Mouse (Mus musculus) embryonic facial prominence, embryonic 10.5 days (tissue): ENCODE data around the gene Ppfibp2. TPM values are rescaled to one million over a fixed set of nuclear protein-coding genes. Genes with fewer than 3 reads are reported as not detected.

Source experiments
- DNase-seq: peaks from one replicate; pipeline ENCODE4 v3.0.0-alpha.2; 2017; ENCODE audit warnings: low spot score
- H3K27ac ChIP-seq: fragments of 300-500 bp; sonication (generic); replicated peaks from 2 replicates; pipeline ENCODE4 v1.5.1; 2016; ENCODE audit warnings: mild to moderate bottlenecking
- H3K27me3 ChIP-seq: fragments of 300-500 bp; sonication (generic); replicated peaks from 2 replicates; pipeline ENCODE4 v1.6.1; 2016; ENCODE audit warnings: low read depth, mild to moderate bottlenecking; ENCODE audit not compliant: poor library complexity, severe bottlenecking
- H3K36me3 ChIP-seq: fragments of 300-500 bp; sonication (generic); replicated peaks from 2 replicates; pipeline ENCODE4 v1.6.1; 2016; ENCODE audit warnings: mild to moderate bottlenecking, moderate library complexity
- H3K4me1 ChIP-seq: fragments of 300-500 bp; sonication (generic); 2 replicates; pipeline ENCODE4 v1.6.1; 2016
- H3K4me3 ChIP-seq: fragments of 300-500 bp; sonication (generic); 2 replicates; pipeline ENCODE4 v1.5.1; 2016; ENCODE audit warnings: mild to moderate bottlenecking, moderate library complexity
- H3K9me3 ChIP-seq: fragments of 300-500 bp; sonication (generic); 2 replicates; pipeline ENCODE4 v1.6.1; 2016; ENCODE audit warnings: mild to moderate bottlenecking
- WGBS: fragments of 180-500 bp; shearing (Covaris S2); methylation state at CpG from one replicate; pipeline ENCODE4 v1.1.7; 2016; 5-methylcytosine and 5-hydroxymethylcytosine counted together
- polyA plus RNA-seq: library from polyadenylated mRNA; unstranded; fragments of >200 nt; fragmentation: Nextera tagmentation; extraction: Ambion mirVana; gene quantifications from 2 replicates; pipeline ENCODE4 v1.2.1, GENCODE M21; 2016

Gene Ppfibp2
- polyA plus RNA-seq, result 21.5 and 24.0 TPM in 2 replicates

DNA sequence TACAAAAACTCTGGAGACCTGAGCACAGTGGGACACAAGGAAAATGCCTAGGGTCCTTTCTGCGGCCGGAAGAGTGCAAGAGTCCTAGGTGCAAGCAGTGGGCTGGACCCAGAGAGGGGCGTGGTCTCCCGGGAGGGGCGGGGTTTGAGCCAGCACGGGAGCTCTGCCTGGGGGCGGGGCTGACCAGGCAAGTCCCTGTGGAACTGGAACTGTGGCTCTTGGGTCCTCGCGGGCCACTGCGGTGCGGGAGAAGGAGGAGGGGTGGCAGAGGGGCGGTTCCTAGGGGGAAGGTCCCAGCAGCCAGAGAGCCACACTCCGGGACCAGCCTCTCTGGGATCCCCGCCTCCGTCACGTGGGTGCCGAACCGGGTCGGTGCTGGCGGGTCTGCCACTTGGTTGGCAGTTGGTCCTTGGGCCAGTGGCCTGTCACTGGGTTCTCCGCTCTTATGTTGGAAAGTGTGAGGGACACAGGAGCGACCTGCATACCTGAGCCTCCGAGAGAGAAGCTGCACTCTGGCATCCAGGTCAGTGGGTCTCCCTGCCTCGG is at the start of gene Ppfibp2:
Ppfibp2 (plus strand) TSS at position 351 of the 546 bp plus-strand sequence.
- WGBS, result under 1% methylated on average over 24 of the region's 24 CpGs
- H3K9me3 ChIP-seq, result no peaks in the 10 kb centered on the region
- H3K27ac ChIP-seq, result peak within 1 kb of the TSS; percentile 73
- peaks cover 8% of the 10 kb centered on the region; the same call in 1 of the 2 replicates for H3K27me3 ChIP-seq
- DNase-seq, result peak; percentile 92
- peak within 1 kb of the TSS; percentile 63 for H3K4me3 ChIP-seq
- H3K36me3 ChIP-seq, result peaks cover 12% of the 10 kb centered on the region
- peaks cover 29% of the 10 kb centered on the region for H3K4me1 ChIP-seq

DNA sequence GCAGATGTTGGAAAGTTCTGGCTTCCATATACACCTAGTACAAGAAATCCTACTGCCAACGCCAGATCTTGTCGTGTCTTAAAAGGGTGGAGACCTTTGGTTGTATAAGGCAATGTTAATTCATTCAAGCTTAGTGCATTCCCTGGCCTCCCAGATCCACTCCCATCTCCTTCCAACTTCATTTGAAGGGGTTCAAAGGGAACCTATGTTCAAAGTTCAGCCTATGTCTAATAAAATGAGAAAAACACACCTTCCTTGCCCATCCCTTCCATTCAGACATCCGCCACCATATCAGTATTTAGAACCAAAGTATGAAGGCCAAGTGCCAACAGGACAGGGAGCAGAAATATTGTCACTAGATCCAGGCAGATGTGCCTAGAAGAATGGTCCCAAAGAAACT is 47.1 kb upstream of the Ppfibp2 start:
- Histone ChIP-seq H3K36me3 (no peaks in the 10 kb centered on the region), H3K27me3 (no peaks in the 10 kb centered on the region), H3K9me3 (no peaks in the 10 kb centered on the region), H3K27ac (no peak overlapping the region), H3K4me1 (no peaks in the 10 kb centered on the region), H3K4me3 (no peak overlapping the region)
- DNase-seq, result no peak
- WGBS, result 94% methylated on average over 3 of the region's 3 CpGs

- H3K36me3 ChIP-seq, result no peaks in the 10 kb centered on the region
- H3K27ac ChIP-seq, result no peak overlapping the region
- WGBS, result 77% methylated on average over 1 of the region's 1 CpGs
- no peak for DNase-seq
- H3K4me3 ChIP-seq, result no peak overlapping the region
- H3K4me1 ChIP-seq, result no peaks in the 10 kb centered on the region
- no peaks in the 10 kb centered on the region for H3K27me3 ChIP-seq
- no peaks in the 10 kb centered on the region for H3K9me3 ChIP-seq
These were observed 41.5 kb upstream of the Ppfibp2 start for GRCm38 (mm10) chr7:107553461-107553860.

- Histone ChIP-seq H3K36me3 (no peaks in the 10 kb centered on the region), H3K4me1 (no peaks in the 10 kb centered on the region), H3K27ac (no peak overlapping the region), H3K9me3 (no peaks in the 10 kb centered on the region), H3K4me3 (no peak overlapping the region), H3K27me3 (no peaks in the 10 kb centered on the region)
- peak; percentile 19 for DNase-seq
- 80% methylated on average over 3 of the region's 3 CpGs for WGBS
These were observed 39.1 kb upstream of the Ppfibp2 start for GRCm38 (mm10) chr7:107555906-107556305.

DNA sequence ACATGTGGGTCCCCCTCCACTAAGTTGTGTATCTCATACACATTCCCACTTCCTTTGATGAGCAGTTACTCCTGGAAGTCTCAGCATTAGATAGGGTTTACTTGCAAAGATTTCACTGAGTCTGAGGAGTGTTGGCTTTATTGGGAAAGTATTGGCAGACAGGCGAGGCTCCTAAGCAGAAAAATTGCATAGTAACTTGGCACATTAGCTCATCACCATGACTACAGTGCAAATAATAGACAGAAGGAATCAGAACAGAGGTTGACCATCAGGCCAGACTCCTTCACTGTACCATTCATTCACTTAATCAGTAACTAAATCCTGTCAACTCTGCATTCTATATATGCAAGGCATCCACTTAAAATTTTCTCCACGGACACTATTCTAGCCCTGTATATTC is 34.3 kb upstream of the Ppfibp2 start:
- Histone ChIP-seq H3K9me3 (no peaks in the 10 kb centered on the region), H3K4me3 (no peak overlapping the region), H3K27me3 (no peaks in the 10 kb centered on the region), H3K36me3 (no peaks in the 10 kb centered on the region), H3K4me1 (peaks cover 7% of the 10 kb centered on the region), H3K27ac (no peak overlapping the region)
- 87% methylated on average over 2 of the region's 2 CpGs for whole genome bisulfite sequencing
- no peak for DNase-seq

GRCm38 (mm10) chr7:107561584-107561983 is 33.4 kb upstream of the Ppfibp2 start:
- DNase-seq, result no peak
- Histone ChIP-seq H3K9me3 (no peaks in the 10 kb centered on the region), H3K4me3 (no peak overlapping the region), H3K27ac (no peak overlapping the region), H3K4me1 (peaks cover 10% of the 10 kb centered on the region), H3K27me3 (no peaks in the 10 kb centered on the region), H3K36me3 (no peaks in the 10 kb centered on the region)
- WGBS, result 84% methylated on average over 3 of the region's 3 CpGs

DNA sequence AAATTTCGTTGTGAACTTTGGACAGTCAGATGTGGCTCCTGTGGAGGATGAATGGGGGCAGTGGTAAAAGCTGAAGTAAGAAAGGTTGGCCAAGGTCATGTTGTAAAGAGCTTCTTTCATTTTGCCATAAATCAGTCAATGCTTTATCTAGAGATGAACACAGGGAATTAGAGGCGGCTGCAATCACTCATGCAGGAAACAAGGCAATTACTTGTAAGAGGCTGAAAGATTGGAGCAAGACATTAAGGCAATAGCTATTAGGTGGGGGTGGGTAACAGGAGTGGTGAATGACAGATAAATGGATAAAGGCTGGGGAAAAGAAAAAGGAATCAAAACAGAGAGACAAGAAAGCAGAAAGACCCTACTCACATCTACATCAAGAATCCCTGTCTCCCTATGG is 31.3 kb upstream of the Ppfibp2 start:
- WGBS, result 52% methylated on average over 2 of the region's 2 CpGs
- Histone ChIP-seq H3K9me3 (no peaks in the 10 kb centered on the region), H3K4me1 (peaks cover 28% of the 10 kb centered on the region), H3K4me3 (no peak overlapping the region), H3K27ac (no peak overlapping the region), H3K36me3 (no peaks in the 10 kb centered on the region), H3K27me3 (no peaks in the 10 kb centered on the region)
- DNase-seq, result no peak

DNA sequence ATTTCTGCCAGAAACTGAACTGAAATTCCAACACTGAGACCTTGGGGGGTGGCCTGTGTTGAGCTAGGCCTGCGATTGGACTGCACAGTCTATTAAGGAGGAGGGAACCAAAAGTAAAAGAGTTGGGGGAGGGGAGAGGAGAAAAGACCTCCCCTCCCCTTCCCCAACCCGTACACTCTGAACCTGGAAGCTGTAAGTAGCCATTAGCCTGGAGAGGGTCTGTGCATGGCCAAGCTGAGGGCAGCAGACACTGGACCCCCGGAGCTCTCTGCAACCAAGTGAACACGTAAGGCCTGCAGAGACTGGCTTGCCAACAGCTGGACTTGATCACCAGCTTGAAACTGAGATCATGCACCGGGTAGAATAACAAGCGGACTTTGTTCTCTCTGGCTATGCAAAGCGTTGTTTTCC is 27.7 kb upstream of the Ppfibp2 start, which contains the start of gene Olfml1:
Olfml1 (plus strand) TSS at position 186 of the 411 bp plus-strand sequence.
- Histone ChIP-seq H3K27ac (peak within 1 kb of the TSS; percentile 89), H3K4me1 (peaks cover 35% of the 10 kb centered on the region), H3K27me3 (no peaks in the 10 kb centered on the region), H3K9me3 (no peaks in the 10 kb centered on the region), H3K36me3 (peaks cover 12% of the 10 kb centered on the region), H3K4me3 (peak within 1 kb of the TSS; percentile 56)
- peak; percentile 85 for DNase-seq
- WGBS, result 23% methylated on average over 7 of the region's 7 CpGs

- H3K36me3 ChIP-seq, result peaks cover 16% of the 10 kb centered on the region
- no peaks in the 10 kb centered on the region for H3K9me3 ChIP-seq
- WGBS, result 54% methylated on average over 5 of the region's 5 CpGs
- no peaks in the 10 kb centered on the region for H3K27me3 ChIP-seq
- DNase-seq, result no peak
- H3K4me1 ChIP-seq, result peaks cover 35% of the 10 kb centered on the region
- peak overlapping the region; percentile 89 for H3K27ac ChIP-seq
- H3K4me3 ChIP-seq, result peak overlapping the region; percentile 56
These were observed 27.3 kb upstream of the Ppfibp2 start for GRCm38 (mm10) chr7:107567674-107568073.

GRCm38 (mm10) chr7:107568971-107569370 is 26.0 kb upstream of the Ppfibp2 start:
- peak overlapping the region; percentile 40 for H3K4me3 ChIP-seq
- H3K9me3 ChIP-seq, result no peaks in the 10 kb centered on the region
- H3K4me1 ChIP-seq, result peaks cover 31% of the 10 kb centered on the region
- no peak for DNase-seq
- H3K27ac ChIP-seq, result peak overlapping the region; percentile 48; the same call in 1 of the 2 replicates
- H3K27me3 ChIP-seq, result no peaks in the 10 kb centered on the region
- H3K36me3 ChIP-seq, result peaks cover 27% of the 10 kb centered on the region
- 75% methylated on average over 4 of the region's 4 CpGs for WGBS

GRCm38 (mm10) chr7:107573856-107574255 is 21.2 kb upstream of the Ppfibp2 start:
- H3K4me3 ChIP-seq, result no peak overlapping the region
- H3K27me3 ChIP-seq, result no peaks in the 10 kb centered on the region
- WGBS, result 59% methylated on average over 2 of the region's 2 CpGs
- no peak overlapping the region; the same call in 1 of the 2 replicates for H3K27ac ChIP-seq
- H3K4me1 ChIP-seq, result peaks cover 6% of the 10 kb centered on the region
- no peaks in the 10 kb centered on the region for H3K9me3 ChIP-seq
- peaks cover 64% of the 10 kb centered on the region for H3K36me3 ChIP-seq
- DNase-seq, result no peak

GRCm38 (mm10) chr7:107574276-107574675 is 20.7 kb upstream of the Ppfibp2 start:
- whole genome bisulfite sequencing, result 72% methylated on average over 3 of the region's 3 CpGs
- Histone ChIP-seq H3K4me1 (peaks cover 2% of the 10 kb centered on the region), H3K36me3 (peaks cover 64% of the 10 kb centered on the region), H3K27me3 (no peaks in the 10 kb centered on the region), H3K9me3 (no peaks in the 10 kb centered on the region), H3K4me3 (no peak overlapping the region), H3K27ac (no peak overlapping the region; the same call in 1 of the 2 replicates)
- no peak for DNase-seq

DNA sequence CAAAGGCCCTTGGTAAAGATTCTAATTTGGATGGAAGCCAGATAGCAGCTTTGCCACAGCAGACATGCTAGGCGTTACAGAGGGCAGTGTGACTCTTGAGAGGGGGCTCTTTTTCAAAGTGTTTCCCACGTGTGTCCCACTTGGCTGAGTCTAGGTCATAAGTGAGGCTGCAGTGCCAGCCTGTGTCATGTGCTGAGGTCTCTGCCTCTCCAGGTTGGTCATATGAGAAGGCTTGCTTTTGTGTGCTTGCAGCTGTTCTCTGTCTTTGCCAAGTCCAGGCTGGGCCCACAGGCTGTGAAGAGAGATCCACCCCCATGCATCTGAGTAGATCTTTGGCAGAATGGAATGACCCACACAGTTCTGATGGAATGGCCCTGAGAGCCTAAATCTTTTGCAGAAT is 2.4 kb upstream of the Ppfibp2 start:
- DNase-seq, result no peak
- H3K27ac ChIP-seq, result no peak overlapping the region
- WGBS, result 70% methylated on average over 2 of the region's 2 CpGs

More for the DNA sequence above, 2.4 kb upstream of the Ppfibp2 start:
- no peak overlapping the region for H3K4me3 ChIP-seq
- no peaks in the 10 kb centered on the region for H3K9me3 ChIP-seq
- H3K4me1 ChIP-seq, result peaks cover 29% of the 10 kb centered on the region
- H3K36me3 ChIP-seq, result peaks cover 12% of the 10 kb centered on the region
- peaks cover 8% of the 10 kb centered on the region; the same call in 1 of the 2 replicates for H3K27me3 ChIP-seq
